Mouse (Mus musculus): Measurements from ENCODE around the gene Kremen1.

Kremen1 gene

GRCm38 (mm10) chr11:5215401-5216187 lies 45.8 kb downstream of the Kremen1 start:
- no peak for DNase-seq

GRCm38 (mm10) chr11:5214483-5215040 lies 46.8 kb downstream of the Kremen1 start:
- DNase-seq: no peak

GRCm38 (mm10) chr11:5203054-5203453 lies 58.3 kb downstream of the Kremen1 start:
- DNase-seq: no peak

- no peak for DNase-seq
Observed at GRCm38 (mm10) chr11:5201799-5202680, 59.3 kb downstream of the Kremen1 start.

- no peak for DNase-seq
Observed at GRCm38 (mm10) chr11:5199879-5200278, 61.5 kb downstream of the Kremen1 start.

- no peak for DNase-seq
Observed at GRCm38 (mm10) chr11:5197068-5197467, 64.3 kb downstream of the Kremen1 start.

- DNase-seq: no peak
Observed at GRCm38 (mm10) chr11:5196583-5196982, 64.8 kb downstream of the Kremen1 start.

- DNase-seq: no peak
Observed at GRCm38 (mm10) chr11:5193576-5193881, 67.8 kb downstream of the Kremen1 start.

GRCm38 (mm10) chr11:5192840-5193575 lies 68.3 kb downstream of the Kremen1 start:
- no peak for DNase-seq

- DNase-seq: peak in 1 of 2 experiments; percentile 40
Observed at GRCm38 (mm10) chr11:5192084-5192516, 69.3 kb downstream of the Kremen1 start.

- DNase-seq: no peak
Observed at GRCm38 (mm10) chr11:5189239-5189933, 72.0 kb downstream of the Kremen1 start.

GRCm38 (mm10) chr11:5188170-5188569 lies 73.2 kb downstream of the Kremen1 start:
- DNase-seq: no peak

GRCm38 (mm10) chr11:5184832-5185231 lies 76.5 kb downstream of the Kremen1 start:
- no peak for DNase-seq

- peak in 1 of 2 experiments; percentile 41 for DNase-seq
Observed at GRCm38 (mm10) chr11:5184250-5184649, 77.1 kb downstream of the Kremen1 start.

- no peak for DNase-seq
Observed at GRCm38 (mm10) chr11:5182870-5183269, 78.5 kb downstream of the Kremen1 start.

GRCm38 (mm10) chr11:5181850-5182404 lies 79.4 kb downstream of the Kremen1 start:
- peak; percentile 95 to 97 for DNase-seq

GRCm38 (mm10) chr11:5179391-5179790 lies 82.0 kb downstream of the Kremen1 start:
- no peak for DNase-seq

GRCm38 (mm10) chr11:5177171-5177570 lies 84.2 kb downstream of the Kremen1 start:
- DNase-seq: no peak

GRCm38 (mm10) chr11:5176685-5177084 lies 84.7 kb downstream of the Kremen1 start:
- DNase-seq: no peak

- no peak for DNase-seq
Observed at GRCm38 (mm10) chr11:5175866-5176265, 85.5 kb downstream of the Kremen1 start.

GRCm38 (mm10) chr11:5175141-5175540 lies 86.2 kb downstream of the Kremen1 start:
- no peak for DNase-seq

GRCm38 (mm10) chr11:5172861-5173260 lies 88.5 kb downstream of the Kremen1 start:
- DNase-seq: no peak

Measured in cerebellum, postnatal 10 days (tissue).